In genomic region chr1:35759010-35759409, GRCm38 (mm10) we compare ENCODE assay signal across 14 mouse cellular contexts.
A peak's percentile ranks its signal among the peaks of the same experiment; 100 is the strongest.
DNase-seq lines count a peak whose midpoint lies in the region; ATAC-seq and TF ChIP-seq lines count a peak whose summit lies in the region.
"Had no signal": no experiment of that assay in that cellular context is flagged by ENCODE, and none has a peak within 500 bp of the region (broad histone marks: within the 10 kb centered on the region; RNA-seq: fewer than 3 reads in every experiment).

No protein-coding gene starts in this region.

- no peak for TF ChIP-seq EP300 in heart, adult 2 months (IDR thresholded peaks at IDR 0.05; ENCODE audit: insufficient read depth, low read depth, low read length)

- H3K4me1 ChIP-seq in heart, adult 2 months (ENCODE audit: control insufficient read depth, insufficient read depth, low read length): peaks cover 2% of the 10 kb centered on the region
- peaks cover 8% of the 10 kb centered on the region for H3K4me1 ChIP-seq in embryonic fibroblast, embryonic 13.5 days (ENCODE audit: control insufficient read depth, insufficient read depth, low read length)
- H3K4me1 ChIP-seq in midbrain, embryonic 14.5 days (ENCODE audit: control insufficient read depth, insufficient read depth, low read length): no peaks in the 10 kb centered on the region
- H3K4me1 ChIP-seq: intestine, embryonic 15.5 days; midbrain, embryonic 15.5 days had no signal

- H3K4me3 ChIP-seq in heart, adult 2 months: no peak overlapping the region
- no peak overlapping the region for H3K4me3 ChIP-seq in embryonic fibroblast, embryonic 13.5 days (ENCODE audit: insufficient read depth, low read length)
- no peak overlapping the region for H3K4me3 ChIP-seq in midbrain, embryonic 14.5 days (replicated peaks; ENCODE audit: low read depth, low read length)
- H3K4me3 ChIP-seq: intestine, embryonic 15.5 days; midbrain, embryonic 15.5 days had no signal

- H3K27me3 ChIP-seq in heart, adult 2 months (ENCODE audit: control insufficient read depth, insufficient read depth, low read length): no peaks in the 10 kb centered on the region; the same call in 1 of the 2 replicates
- no peaks in the 10 kb centered on the region for H3K27me3 ChIP-seq in midbrain, embryonic 14.5 days (ENCODE audit: control insufficient read depth, insufficient read depth, low read length)
- H3K27me3 ChIP-seq: intestine, embryonic 15.5 days; midbrain, embryonic 15.5 days had no signal

- no peak for DNase-seq in heart, adult 2 months
- DNase-seq in heart, postnatal 10 days: no peak
- peak; percentile 54 to 55 for DNase-seq in layer of hippocampus, postnatal 36 days
- peak; percentile 83 to 88 for DNase-seq in right cerebral cortex, adult 2 months (ENCODE audit: low spot score in 2 of 2)
- DNase-seq in midbrain, embryonic 14.5 days: no peak
- no peak for DNase-seq in cerebellum, postnatal 10 days
- DNase-seq: gastrocnemius, postnatal 36 days; retina, postnatal 1 day; thymus, adult 18-20 months had no signal

- no peaks in the 10 kb centered on the region for H3K79me2 ChIP-seq in heart, adult 2 months (replicated peaks; ENCODE audit: control insufficient read depth, insufficient read depth, low read length)

- H3K4me2 ChIP-seq in midbrain, embryonic 14.5 days (ENCODE audit: low read length): no peak overlapping the region
- H3K4me2 ChIP-seq: intestine, embryonic 15.5 days; midbrain, embryonic 15.5 days had no signal

- no peak overlapping the region for H3K9ac ChIP-seq in heart, adult 2 months (ENCODE audit: low read depth, low read length)
- H3K9ac ChIP-seq in midbrain, embryonic 14.5 days (replicated peaks; ENCODE audit: low read length): no peak overlapping the region
- H3K9ac ChIP-seq: intestine, embryonic 15.5 days; liver, embryonic 14.5 days; midbrain, embryonic 15.5 days had no signal

- TF ChIP-seq POLR2A in heart, adult 2 months (IDR thresholded peaks at IDR 0.05; ENCODE audit: insufficient read depth, low read depth, low read length): no peak
- TF ChIP-seq POLR2A in embryonic fibroblast, embryonic 13.5 days (IDR thresholded peaks at IDR 0.05; ENCODE audit: low read depth, low read length): no peak

- intact Hi-C loops in heart, adult 2 months (cut with DNase I): no loop called here
- intact Hi-C loops in heart, postnatal 10 days (cut with DNase I): no loop called here

- peak overlapping the region; percentile 4; the same call in 1 of the 2 replicates for H3K27ac ChIP-seq in heart, adult 2 months
- H3K27ac ChIP-seq in embryonic fibroblast, embryonic 13.5 days (ENCODE audit: insufficient read depth, low read length): peak overlapping the region; percentile 53
- no peak overlapping the region for H3K27ac ChIP-seq in midbrain, embryonic 14.5 days (replicated peaks; ENCODE audit: low read depth, low read length)
- H3K27ac ChIP-seq: intestine, embryonic 15.5 days; liver, embryonic 14.5 days; midbrain, embryonic 15.5 days had no signal

- no peaks in the 10 kb centered on the region for H3K9me3 ChIP-seq in midbrain, embryonic 14.5 days (ENCODE audit: control insufficient read depth, low read length)
- H3K9me3 ChIP-seq: intestine, embryonic 15.5 days; midbrain, embryonic 15.5 days had no signal

- no peak for ATAC-seq in megakaryocyte-erythroid progenitor cell, adult 5-6 weeks (replicated peaks; ENCODE audit: low FRiP score, low TSS enrichment, poor library complexity, severe bottlenecking)
- no peak for ATAC-seq in midbrain, embryonic 14.5 days (ENCODE audit: low FRiP score, low TSS enrichment)
- ATAC-seq: intestine, embryonic 15.5 days; midbrain, embryonic 15.5 days had no signal

- 84% methylated on average over 12 of the region's 12 CpGs for WGBS in heart, adult 2 months
- WGBS in midbrain, embryonic 14.5 days: 95% methylated on average over 12 of the region's 12 CpGs

- no peak for TF ChIP-seq CTCF in heart, adult 2 months (IDR thresholded peaks at IDR 0.05)
- no peak for TF ChIP-seq CTCF in embryonic fibroblast, embryonic 13.5 days (IDR thresholded peaks at IDR 0.05; ENCODE audit: borderline replicate concordance, insufficient read depth, low read length)

- H3K36me3 ChIP-seq in heart, adult 2 months (ENCODE audit: control insufficient read depth, insufficient read depth, low read length): no peaks in the 10 kb centered on the region
- no peaks in the 10 kb centered on the region for H3K36me3 ChIP-seq in midbrain, embryonic 14.5 days (ENCODE audit: control insufficient read depth, insufficient read depth, low read length)
- H3K36me3 ChIP-seq: intestine, embryonic 15.5 days; midbrain, embryonic 15.5 days had no signal

Comparison
In these comparisons a context has a peak if more than half of its experiments do, and no peak if none do; other contexts are left out.
1. DNase-seq: peak in layer of hippocampus, postnatal 36 days (2 of 2) and right cerebral cortex, adult 2 months (2 of 2); none in heart, adult 2 months (0 of 2), heart, postnatal 10 days (0 of 2), midbrain, embryonic 14.5 days (single experiment) and cerebellum, postnatal 10 days (0 of 2).